Mouse (Mus musculus): Measurements from ENCODE around the gene Osbpl10. TPM values are rescaled to one million over a fixed set of nuclear protein-coding genes. Genes with fewer than 3 reads are reported as not detected.

Osbpl10 gene
- polyA plus RNA-seq, 1 experiment = 0.25 TPM

GRCm38 (mm10) chr9:115165996-115166395 lies 187.6 kb downstream of the Osbpl10 start:
- Histone ChIP-seq H3K4me1 (peaks cover 13% of the 10 kb centered on the region), H3K36me3 (replicated peaks; ENCODE audit: low read length) (no peaks in the 10 kb centered on the region), H3K9me3 (peaks cover 5% of the 10 kb centered on the region), H3K27me3 (replicated peaks) (peaks cover 4% of the 10 kb centered on the region), H3K4me3 (replicated peaks) (no peak overlapping the region)
- TF ChIP-seq FLI1 (IDR thresholded peaks at IDR 0.05; ENCODE audit: low read length) (no peak), GATA1 (IDR thresholded peaks at IDR 0.05; ENCODE audit: borderline replicate concordance, low read length) (no peak)

GRCm38 (mm10) chr9:115169591-115169990 lies 191.2 kb downstream of the Osbpl10 start:
- peaks cover 5% of the 10 kb centered on the region for H3K9me3 ChIP-seq
- H3K4me1 ChIP-seq = peaks cover 13% of the 10 kb centered on the region
- H3K27me3 ChIP-seq (replicated peaks) = peaks cover 8% of the 10 kb centered on the region
- TF ChIP-seq FLI1 (IDR thresholded peaks at IDR 0.05; ENCODE audit: low read length) (no peak), GATA1 (IDR thresholded peaks at IDR 0.05; ENCODE audit: borderline replicate concordance, low read length) (no peak)
- H3K36me3 ChIP-seq (replicated peaks; ENCODE audit: low read length) = no peaks in the 10 kb centered on the region
- no peak overlapping the region for H3K4me3 ChIP-seq (replicated peaks)

- Histone ChIP-seq H3K4me3 (replicated peaks) (no peak overlapping the region), H3K36me3 (replicated peaks; ENCODE audit: low read length) (no peaks in the 10 kb centered on the region), H3K9me3 (peaks cover 5% of the 10 kb centered on the region), H3K27me3 (replicated peaks) (peaks cover 11% of the 10 kb centered on the region), H3K4me1 (no peaks in the 10 kb centered on the region; the same call in 1 of the 2 replicates)
- TF ChIP-seq FLI1 (IDR thresholded peaks at IDR 0.05; ENCODE audit: low read length) (no peak), GATA1 (IDR thresholded peaks at IDR 0.05; ENCODE audit: borderline replicate concordance, low read length) (no peak)
These were observed 193.7 kb downstream of the Osbpl10 start for GRCm38 (mm10) chr9:115172096-115172495.

- no peaks in the 10 kb centered on the region for H3K4me1 ChIP-seq
- H3K27me3 ChIP-seq (replicated peaks) = peaks cover 14% of the 10 kb centered on the region
- H3K4me3 ChIP-seq (replicated peaks) = no peak overlapping the region
- TF ChIP-seq GATA1 (IDR thresholded peaks at IDR 0.05; ENCODE audit: borderline replicate concordance, low read length) = no peak
- TF ChIP-seq FLI1 (IDR thresholded peaks at IDR 0.05; ENCODE audit: low read length) = no peak
- H3K36me3 ChIP-seq (replicated peaks; ENCODE audit: low read length) = no peaks in the 10 kb centered on the region
- no peaks in the 10 kb centered on the region for H3K9me3 ChIP-seq
These were observed 200.8 kb downstream of the Osbpl10 start for GRCm38 (mm10) chr9:115179154-115179553.

GRCm38 (mm10) chr9:115179935-115180334 lies 201.6 kb downstream of the Osbpl10 start:
- no peak for TF ChIP-seq FLI1 (IDR thresholded peaks at IDR 0.05; ENCODE audit: low read length)
- no peak for TF ChIP-seq GATA1 (IDR thresholded peaks at IDR 0.05; ENCODE audit: borderline replicate concordance, low read length)
- Histone ChIP-seq H3K36me3 (replicated peaks; ENCODE audit: low read length) (no peaks in the 10 kb centered on the region), H3K27me3 (replicated peaks) (peaks cover 16% of the 10 kb centered on the region), H3K4me1 (no peaks in the 10 kb centered on the region), H3K4me3 (replicated peaks) (no peak overlapping the region), H3K9me3 (no peaks in the 10 kb centered on the region)

GRCm38 (mm10) chr9:115186402-115186801 lies 208.0 kb downstream of the Osbpl10 start:
- no peaks in the 10 kb centered on the region for H3K9me3 ChIP-seq
- TF ChIP-seq FLI1 (IDR thresholded peaks at IDR 0.05; ENCODE audit: low read length) (no peak), GATA1 (IDR thresholded peaks at IDR 0.05; ENCODE audit: borderline replicate concordance, low read length) (no peak)
- peaks cover 23% of the 10 kb centered on the region for H3K27me3 ChIP-seq (replicated peaks)
- H3K4me3 ChIP-seq (replicated peaks) = no peak overlapping the region
- H3K36me3 ChIP-seq (replicated peaks; ENCODE audit: low read length) = no peaks in the 10 kb centered on the region
- peaks cover 18% of the 10 kb centered on the region for H3K4me1 ChIP-seq

GRCm38 (mm10) chr9:115190376-115190942 lies 212.1 kb downstream of the Osbpl10 start:
- H3K4me3 ChIP-seq (replicated peaks) = peak overlapping the region; percentile 67
- TF ChIP-seq FLI1 (IDR thresholded peaks at IDR 0.05; ENCODE audit: low read length) (no peak), GATA1 (IDR thresholded peaks at IDR 0.05; ENCODE audit: borderline replicate concordance, low read length) (no peak)
- peaks cover 17% of the 10 kb centered on the region for H3K4me1 ChIP-seq
- H3K27me3 ChIP-seq (replicated peaks) = peaks cover 28% of the 10 kb centered on the region
- H3K9me3 ChIP-seq = no peaks in the 10 kb centered on the region
- H3K36me3 ChIP-seq (replicated peaks; ENCODE audit: low read length) = no peaks in the 10 kb centered on the region

- Histone ChIP-seq H3K9me3 (no peaks in the 10 kb centered on the region), H3K36me3 (replicated peaks; ENCODE audit: low read length) (no peaks in the 10 kb centered on the region), H3K27me3 (replicated peaks) (peaks cover 32% of the 10 kb centered on the region), H3K4me3 (replicated peaks) (no peak overlapping the region), H3K4me1 (peaks cover 9% of the 10 kb centered on the region)
- TF ChIP-seq FLI1 (IDR thresholded peaks at IDR 0.05; ENCODE audit: low read length) (no peak), GATA1 (IDR thresholded peaks at IDR 0.05; ENCODE audit: borderline replicate concordance, low read length) (no peak)
These were observed 214.5 kb downstream of the Osbpl10 start for GRCm38 (mm10) chr9:115192890-115193289.

- peaks cover 43% of the 10 kb centered on the region for H3K27me3 ChIP-seq (replicated peaks)
- H3K4me1 ChIP-seq = peaks cover 12% of the 10 kb centered on the region
- no peak for TF ChIP-seq FLI1 (IDR thresholded peaks at IDR 0.05; ENCODE audit: low read length)
- no peak for TF ChIP-seq GATA1 (IDR thresholded peaks at IDR 0.05; ENCODE audit: borderline replicate concordance, low read length)
- H3K36me3 ChIP-seq (replicated peaks; ENCODE audit: low read length) = no peaks in the 10 kb centered on the region
- no peaks in the 10 kb centered on the region for H3K9me3 ChIP-seq
- no peak overlapping the region for H3K4me3 ChIP-seq (replicated peaks)
These were observed 218.7 kb downstream of the Osbpl10 start for GRCm38 (mm10) chr9:115197082-115197481.

- Histone ChIP-seq H3K4me1 (peaks cover 16% of the 10 kb centered on the region), H3K27me3 (replicated peaks) (peaks cover 62% of the 10 kb centered on the region), H3K36me3 (replicated peaks; ENCODE audit: low read length) (no peaks in the 10 kb centered on the region), H3K9me3 (no peaks in the 10 kb centered on the region), H3K4me3 (replicated peaks) (peak overlapping the region; percentile 30)
- no peak for TF ChIP-seq FLI1 (IDR thresholded peaks at IDR 0.05; ENCODE audit: low read length)
- TF ChIP-seq GATA1 (IDR thresholded peaks at IDR 0.05; ENCODE audit: borderline replicate concordance, low read length) = no peak
These were observed 221.9 kb downstream of the Osbpl10 start for GRCm38 (mm10) chr9:115200166-115200862.
